In genomic region chr1:90633415-90634030, GRCm38 (mm10) we compare ENCODE assay signal across 12 mouse cellular contexts. TPM values are rescaled to one million over a fixed set of nuclear protein-coding genes. Genes with fewer than 3 reads are reported as not detected.
DNase-seq lines count a peak whose midpoint lies in the region; ATAC-seq and TF ChIP-seq lines count a peak whose summit lies in the region.
"Had no signal": no experiment of that assay in that cellular context is flagged by ENCODE, and none has a peak within 500 bp of the region (broad histone marks: within the 10 kb centered on the region; RNA-seq: fewer than 3 reads in every experiment).

No protein-coding gene starts in this region.

- whole genome bisulfite sequencing in liver, adult 2 months, result 80% methylated on average over 6 of the region's 6 CpGs
- 65% methylated on average over 6 of the region's 6 CpGs for WGBS in liver, embryonic 11.5 days

- no peaks in the 10 kb centered on the region for H3K9me3 ChIP-seq in liver, embryonic 11.5 days (ENCODE audit: control insufficient read depth, low read length)
- H3K9me3 ChIP-seq: forebrain, embryonic 10.5 days; heart, embryonic 15.5 days had no signal

- no peak overlapping the region for H3K27ac ChIP-seq in liver, adult 2 months (replicated peaks; ENCODE audit: insufficient read depth, low read depth, low read length)
- H3K27ac ChIP-seq in liver, embryonic 11.5 days (ENCODE audit: low read depth, low read length), result no peak overlapping the region
- H3K27ac ChIP-seq: forebrain, embryonic 10.5 days; heart, embryonic 15.5 days; liver, embryonic 14.5 days had no signal

- 0 out of 2 replicates have a peak, but pooled peaks have one; percentile 5 for TF ChIP-seq CTCF in liver, adult 2 months (IDR thresholded peaks at IDR 0.05; ENCODE audit: low read depth, low read length)

- no peaks in the 10 kb centered on the region for H3K36me3 ChIP-seq in liver, adult 2 months (ENCODE audit: control insufficient read depth, insufficient read depth, low read length)
- H3K36me3 ChIP-seq in liver, embryonic 11.5 days (ENCODE audit: control insufficient read depth, insufficient read depth, low read length), result no peaks in the 10 kb centered on the region
- H3K36me3 ChIP-seq: forebrain, embryonic 10.5 days; heart, embryonic 15.5 days had no signal

- no peak for TF ChIP-seq POLR2A in liver, adult 2 months (IDR thresholded peaks at IDR 0.05; ENCODE audit: extremely low read depth, insufficient read depth, low read length)

- no peak overlapping the region for H3K4me3 ChIP-seq in liver, adult 2 months (ENCODE audit: insufficient read depth, low read depth, low read length)
- no peak overlapping the region for H3K4me3 ChIP-seq in liver, embryonic 11.5 days (ENCODE audit: low read depth, low read length)
- H3K4me3 ChIP-seq: forebrain, embryonic 10.5 days; heart, embryonic 15.5 days had no signal

- H3K79me2 ChIP-seq in liver, adult 2 months (ENCODE audit: control insufficient read depth, insufficient read depth, low read length), result no peaks in the 10 kb centered on the region

- no peak overlapping the region for H3K9ac ChIP-seq in liver, adult 2 months (ENCODE audit: low read depth, low read length)
- no peak overlapping the region for H3K9ac ChIP-seq in liver, embryonic 11.5 days (ENCODE audit: low read depth, low read length)
- H3K9ac ChIP-seq: heart, embryonic 15.5 days; liver, embryonic 14.5 days had no signal

- no peak for ATAC-seq in liver, embryonic 11.5 days (replicated peaks; ENCODE audit: low FRiP score)

- H3K27me3 ChIP-seq in liver, adult 2 months (ENCODE audit: control insufficient read depth, insufficient read depth, low read length), result no peaks in the 10 kb centered on the region
- no peaks in the 10 kb centered on the region for H3K27me3 ChIP-seq in liver, embryonic 11.5 days (replicated peaks; ENCODE audit: control insufficient read depth, insufficient read depth, low read length)
- H3K27me3 ChIP-seq: heart, embryonic 15.5 days had no signal

- H3K4me1 ChIP-seq in liver, adult 2 months (ENCODE audit: control insufficient read depth, insufficient read depth, low read length), result peaks cover 3% of the 10 kb centered on the region
- no peaks in the 10 kb centered on the region for H3K4me1 ChIP-seq in liver, embryonic 11.5 days (replicated peaks; ENCODE audit: control insufficient read depth, insufficient read depth, low read length)
- H3K4me1 ChIP-seq: heart, embryonic 15.5 days had no signal

- DNase-seq in liver, adult 2 months (ENCODE audit: extremely low read depth, low read depth, low spot score), result no peak
- no peak for DNase-seq in liver, embryonic 11.5 days (ENCODE audit: low spot score)
- DNase-seq in Muller cell, postnatal 12 days (ENCODE audit: inconsistent ontology term), result peak; percentile 26
- peak; percentile 68 for DNase-seq in adrenal gland, postnatal 14 days
- peak; percentile 53 for DNase-seq in lung, postnatal 25 days (ENCODE audit: low spot score)
- DNase-seq in right cerebral cortex, postnatal 25 days, result no peak
- DNase-seq in frontal cortex, postnatal 14 days (ENCODE audit: low spot score in 2 of 2), result no peak
- DNase-seq: gastrocnemius, postnatal 14 days; thymus, postnatal 14 days had no signal

- H3K4me2 ChIP-seq in liver, embryonic 11.5 days, result no peak overlapping the region
- H3K4me2 ChIP-seq: heart, embryonic 15.5 days had no signal

RNA-seq across cellular contexts. Expression of gene Cops8, which starts 30.7 kb away (rescaled TPM):
- total RNA-seq in liver, adult 2 months (2014; rRNA removed), result 19.4 and 19.6 TPM in 2 replicates
- 14.5 and 21.7 TPM in 2 replicates for polyA plus RNA-seq in liver, adult 2 months (2012; rRNA removed)
- polyA plus RNA-seq in liver, embryonic 11.5 days (2014; fragmentation: Nextera tagmentation; extraction: Ambion mirVana), result 126 and 136 TPM in 2 replicates
- 66.4 and 72.3 TPM in 2 replicates for total RNA-seq in adrenal gland, postnatal 14 days (2021)

Comparison
In these comparisons a context has a peak if more than half of its experiments do, and no peak if none do; other contexts are left out.
1. DNase-seq: peak in Muller cell, postnatal 12 days (single experiment), adrenal gland, postnatal 14 days (single experiment) and lung, postnatal 25 days (single experiment); none in liver, adult 2 months (single experiment), liver, embryonic 11.5 days (single experiment), right cerebral cortex, postnatal 25 days (single experiment) and frontal cortex, postnatal 14 days (0 of 2).